Mouse (Mus musculus) hindbrain, postnatal 0 days (tissue): ENCODE results near the gene Sugp2. TPM values are rescaled to one million over a fixed set of nuclear protein-coding genes. Genes with fewer than 3 reads are reported as not detected.

ENCODE experiments used
- ATAC-seq: fragments of 200-750 bp; cut with Nextera tagmentation; 2 replicates; pipeline ENCODE4 v1.8.0; 2017; ENCODE audit warnings: mild to moderate bottlenecking, moderate TSS enrichment, moderate library complexity
- DNase-seq: peaks from one replicate; pipeline ENCODE4 v3.0.0-alpha.2; 2015; ENCODE audit warnings: low spot score
- H3K27ac ChIP-seq: fragments of 300-500 bp; sonication (generic); 2 replicates; pipeline ENCODE4 v1.5.1; 2014; ENCODE audit warnings: mild to moderate bottlenecking
- H3K27me3 ChIP-seq: fragments of 300-500 bp; sonication (generic); 2 replicates; pipeline ENCODE4 v1.6.1; 2014; ENCODE audit warnings: low read length, mixed read lengths; ENCODE audit not compliant: insufficient read depth
- H3K36me3 ChIP-seq: fragments of 300-500 bp; sonication (generic); 2 replicates; pipeline ENCODE4 v1.6.1; 2014; ENCODE audit warnings: low read length, mixed read lengths; ENCODE audit not compliant: insufficient read depth
- H3K4me1 ChIP-seq: fragments of 300-500 bp; sonication (generic); 2 replicates; pipeline ENCODE4 v1.6.1; 2014; ENCODE audit warnings: antibody characterized with exemption, low read length, mixed read lengths; ENCODE audit not compliant: insufficient read depth
- H3K4me2 ChIP-seq: fragments of 300-500 bp; sonication (generic); 2 replicates; pipeline ENCODE4 v1.6.1; 2014; ENCODE audit warnings: low read depth, mild to moderate bottlenecking, low read length, moderate library complexity, mixed read lengths
- H3K4me3 ChIP-seq: fragments of 300-500 bp; sonication (generic); 2 replicates; pipeline ENCODE4 v1.5.1; 2014; ENCODE audit warnings: low read length
- H3K9ac ChIP-seq: fragments of 300-500 bp; sonication (generic); replicated peaks from 2 replicates; pipeline ENCODE4 v1.6.1; 2014; ENCODE audit warnings: mild to moderate bottlenecking, low read length, moderate library complexity, mixed read lengths
- H3K9me3 ChIP-seq: fragments of 300-500 bp; sonication (generic); 2 replicates; pipeline ENCODE4 v1.6.1; 2016; ENCODE audit warnings: low read length, mixed read lengths
- CTCF ChIP-seq: IDR thresholded peaks from 2 replicates; pipeline ENCODE4 v1.5.1; 2016; ENCODE audit warnings: antibody characterized with exemption, control low read depth, low read depth
- WGBS: fragments of 180-500 bp; shearing (Covaris S2); extraction: QIAGEN DNeasy Blood & Tissue Kit; methylation state at CpG from one replicate; pipeline ENCODE4 v1.1.7; 2014; 5-methylcytosine and 5-hydroxymethylcytosine counted together
- polyA plus RNA-seq: library from polyadenylated mRNA; unstranded; fragments of >200 nt; fragmentation: Nextera tagmentation; extraction: Ambion mirVana; gene quantifications from 2 replicates; pipeline ENCODE4 v1.2.1, GENCODE M21; 2015
- total RNA-seq: library from RNA; depleted of rRNA; stranded (reverse); fragments of >200 nt; gene quantifications from 2 replicates; pipeline ENCODE4 v1.2.3, GENCODE M21; 2014

The Sugp2 gene
- total and polyA plus RNA-seq, 2 experiments from 2014 or later: 61.4 to 123 TPM

- Histone ChIP-seq H3K27me3 (no peaks in the 10 kb centered on the region), H3K9me3 (no peaks in the 10 kb centered on the region), H3K4me1 (no peaks in the 10 kb centered on the region), H3K4me3 (no peak overlapping the region), H3K36me3 (no peaks in the 10 kb centered on the region), H3K9ac (no peak overlapping the region), H3K27ac (no peak overlapping the region), H3K4me2 (no peak overlapping the region)
- no peak for TF ChIP-seq CTCF
- ATAC-seq (no peak), DNase-seq (no peak)
Measured at GRCm38 (mm10) chr8:70274350-70274749, 40.3 kb downstream of the Sugp2 start.

GRCm38 (mm10) chr8:70276476-70276875 lies 42.5 kb downstream of the Sugp2 start:
- no peaks in the 10 kb centered on the region for H3K9me3 ChIP-seq
- H3K4me2 ChIP-seq: no peak overlapping the region
- H3K36me3 ChIP-seq: no peaks in the 10 kb centered on the region
- no peak overlapping the region for H3K4me3 ChIP-seq
- no peak for TF ChIP-seq CTCF
- WGBS: 92% methylated on average over 3 of the region's 3 CpGs
- no peak for DNase-seq
- no peaks in the 10 kb centered on the region for H3K27me3 ChIP-seq
- H3K9ac ChIP-seq: no peak overlapping the region
- H3K27ac ChIP-seq: no peak overlapping the region
- no peaks in the 10 kb centered on the region for H3K4me1 ChIP-seq
- ATAC-seq: no peak

GRCm38 (mm10) chr8:70278175-70278574 lies 44.1 kb downstream of the Sugp2 start:
- H3K27ac ChIP-seq: peak overlapping the region; percentile 0; the same call in 1 of the 2 replicates
- no peak overlapping the region for H3K4me2 ChIP-seq
- 50% methylated on average over 15 of the region's 15 CpGs for WGBS
- no peak for ATAC-seq
- H3K9ac ChIP-seq: 0 out of 2 replicates have a peak overlapping the region, but pooled peaks have one; percentile 9
- no peak overlapping the region for H3K4me3 ChIP-seq
- no peaks in the 10 kb centered on the region for H3K27me3 ChIP-seq
- H3K4me1 ChIP-seq: no peaks in the 10 kb centered on the region
- no peak for DNase-seq
- no peaks in the 10 kb centered on the region for H3K9me3 ChIP-seq
- no peaks in the 10 kb centered on the region for H3K36me3 ChIP-seq
- TF ChIP-seq CTCF: no peak

- H3K9me3 ChIP-seq: no peaks in the 10 kb centered on the region
- H3K4me2 ChIP-seq: no peak overlapping the region
- no peaks in the 10 kb centered on the region for H3K27me3 ChIP-seq
- H3K4me3 ChIP-seq: no peak overlapping the region
- 78% methylated on average over 8 of the region's 8 CpGs for WGBS
- TF ChIP-seq CTCF: no peak
- H3K27ac ChIP-seq: no peak overlapping the region
- H3K36me3 ChIP-seq: no peaks in the 10 kb centered on the region
- no peaks in the 10 kb centered on the region for H3K4me1 ChIP-seq
- H3K9ac ChIP-seq: no peak overlapping the region
- ATAC-seq: no peak
- no peak for DNase-seq
Measured at GRCm38 (mm10) chr8:70279266-70279665, 45.2 kb downstream of the Sugp2 start.

GRCm38 (mm10) chr8:70281001-70281400 lies 47.0 kb downstream of the Sugp2 start:
- no peak for DNase-seq
- no peaks in the 10 kb centered on the region for H3K27me3 ChIP-seq
- H3K9ac ChIP-seq: no peak overlapping the region
- TF ChIP-seq CTCF: no peak
- H3K36me3 ChIP-seq: peaks cover 5% of the 10 kb centered on the region; the same call in 1 of the 2 replicates
- WGBS: 37% methylated on average over 3 of the region's 3 CpGs
- no peak for ATAC-seq
- H3K9me3 ChIP-seq: no peaks in the 10 kb centered on the region
- no peaks in the 10 kb centered on the region for H3K4me1 ChIP-seq
- H3K4me3 ChIP-seq: no peak overlapping the region
- H3K27ac ChIP-seq: no peak overlapping the region; the same call in 1 of the 2 replicates
- H3K4me2 ChIP-seq: no peak overlapping the region

- Histone ChIP-seq H3K4me2 (peak within 1 kb of the TSS; percentile 92), H3K27ac (peak within 1 kb of the TSS; percentile 73; the same call in 1 of the 2 replicates), H3K4me3 (peak within 1 kb of the TSS; percentile 81), H3K4me1 (no peaks in the 10 kb centered on the region), H3K9me3 (no peaks in the 10 kb centered on the region), H3K36me3 (peaks cover 15% of the 10 kb centered on the region; the same call in 1 of the 2 replicates), H3K9ac (peak within 1 kb of the TSS; percentile 81), H3K27me3 (no peaks in the 10 kb centered on the region)
- WGBS: under 1% methylated on average over 35 of the region's 36 CpGs
- DNase-seq (peak; percentile 84), ATAC-seq (peak; percentile 85)
- peak; percentile 78 for TF ChIP-seq CTCF
Measured at GRCm38 (mm10) chr8:70282603-70283135, 48.6 kb downstream of the Sugp2 start, which contains the start of gene Homer3. Gene Homer3 (plus strand): TSS chr8:70282827.
